Mouse (Mus musculus): Measurements from ENCODE around the gene Nol9.
A peak's percentile ranks its signal among the peaks of the same experiment; 100 is the strongest.
"Not testable (repeated sequence)": the region's sequence is repeated elsewhere in the genome, so short reads cannot be mapped to it uniquely, and the experiment has no call there.

The Nol9 gene

DNA sequence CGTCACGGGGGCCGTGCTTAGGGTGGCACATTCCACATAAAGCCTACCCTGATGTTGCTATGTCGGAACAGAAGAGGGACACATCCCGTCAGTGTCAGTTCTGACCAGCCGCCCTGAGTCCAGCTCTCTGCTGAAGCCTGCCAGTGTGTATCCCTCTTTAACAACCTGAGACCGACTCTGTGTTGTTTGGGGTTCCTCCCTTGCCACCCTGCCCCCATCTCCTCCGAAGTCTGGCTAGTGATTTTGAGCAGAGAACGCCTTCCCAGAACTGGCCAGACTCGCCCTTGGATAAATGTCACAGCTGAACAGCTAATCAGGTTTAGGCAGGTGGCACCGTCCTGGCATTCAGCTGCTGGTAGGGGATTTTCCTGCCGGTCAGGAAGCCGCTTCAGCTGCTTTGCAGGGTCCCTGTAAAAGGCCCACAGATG, 28.4 kb upstream of the Nol9 start:
- no peak for DNase-seq (ENCODE audit: low spot score in 2 of 2)

DNA sequence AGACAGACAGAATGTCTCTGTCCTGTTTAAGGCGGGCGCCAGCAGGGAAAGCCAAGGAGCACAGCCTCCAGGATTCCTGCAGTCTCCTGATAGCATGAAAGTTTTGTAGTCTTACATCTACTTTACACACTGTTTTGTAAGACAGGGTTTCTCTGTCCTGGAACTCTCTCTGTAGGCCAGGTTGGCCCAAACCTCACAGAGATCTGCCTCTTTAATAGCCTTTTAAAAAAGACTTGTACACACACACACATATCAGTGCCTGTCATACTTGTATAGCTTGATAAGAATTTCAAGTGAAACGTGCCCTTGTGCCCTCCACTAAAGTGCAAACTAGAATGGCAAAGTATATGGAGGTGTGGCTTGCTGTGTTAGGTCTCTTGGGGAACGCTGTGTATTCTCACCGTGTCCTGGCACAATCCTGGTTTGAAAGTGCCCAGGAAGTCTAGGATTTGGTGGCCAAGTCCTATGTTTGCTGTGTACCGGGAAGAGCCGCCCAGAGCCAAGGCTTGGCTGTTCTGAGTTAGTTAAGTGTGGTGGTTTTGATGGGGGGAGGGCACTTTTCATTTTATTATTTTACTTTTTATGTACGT, 27.9 kb upstream of the Nol9 start:
- DNase-seq (ENCODE audit: low spot score in 2 of 2): no peak

DNA sequence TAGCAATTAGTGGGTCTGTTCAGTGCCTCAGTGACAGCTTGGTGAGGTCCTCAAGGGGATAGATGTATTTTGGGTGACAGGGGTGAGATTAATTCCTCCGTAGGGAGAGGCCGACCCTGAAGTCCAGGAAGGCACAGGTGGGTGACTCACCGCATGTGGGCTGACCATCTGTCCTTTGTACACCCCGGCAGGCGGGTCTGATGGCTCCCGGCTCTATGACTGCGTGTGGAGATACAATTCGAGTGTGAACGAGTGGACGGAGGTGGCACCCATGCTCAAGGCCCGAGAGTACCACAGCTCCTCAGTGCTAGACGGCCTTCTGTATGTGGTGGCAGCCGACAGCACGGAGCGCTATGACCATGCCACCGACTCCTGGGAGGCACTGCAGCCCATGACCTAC, 27.0 kb upstream of the Nol9 start:
- DNase-seq (ENCODE audit: low spot score in 2 of 2): no peak

DNA sequence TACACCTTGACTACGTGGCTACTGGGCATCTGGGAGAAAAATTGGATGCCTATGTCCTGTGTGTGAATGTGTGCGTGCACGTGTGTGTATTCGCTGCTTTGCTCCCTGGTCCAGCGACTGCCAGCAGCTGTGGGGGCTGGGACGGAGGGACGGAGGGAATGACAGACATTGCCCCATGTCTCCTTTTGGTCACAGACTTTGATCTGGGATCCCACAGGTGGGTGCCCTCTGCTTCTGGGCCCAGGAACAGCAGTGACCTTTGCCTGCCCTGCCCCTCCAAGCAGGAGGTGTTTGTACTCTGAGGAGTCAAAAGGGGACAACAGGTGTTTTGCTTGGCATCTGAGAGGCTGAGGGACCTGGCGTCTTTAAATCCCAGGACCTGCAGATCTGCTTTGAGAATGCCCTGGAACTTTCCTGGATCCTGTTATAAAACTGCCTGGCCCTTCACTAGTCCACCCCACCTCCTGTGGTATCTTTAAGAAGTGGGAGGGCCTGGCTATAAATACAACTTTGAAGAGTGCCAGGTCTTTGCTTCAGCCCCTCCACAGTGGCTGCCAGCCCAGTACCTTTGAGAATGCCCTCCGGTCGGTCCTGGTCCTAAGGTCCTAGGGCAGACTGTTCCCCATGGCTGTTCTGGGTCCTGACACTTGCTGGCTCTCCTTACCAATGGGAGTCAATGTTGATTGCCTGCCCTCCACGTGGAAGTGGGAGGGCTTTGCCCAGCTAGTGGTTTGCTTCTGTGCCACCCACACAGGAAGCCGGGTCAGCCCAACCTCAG, 25.9 kb upstream of the Nol9 start:
- DNase-seq (ENCODE audit: low spot score in 2 of 2): no peak

DNA sequence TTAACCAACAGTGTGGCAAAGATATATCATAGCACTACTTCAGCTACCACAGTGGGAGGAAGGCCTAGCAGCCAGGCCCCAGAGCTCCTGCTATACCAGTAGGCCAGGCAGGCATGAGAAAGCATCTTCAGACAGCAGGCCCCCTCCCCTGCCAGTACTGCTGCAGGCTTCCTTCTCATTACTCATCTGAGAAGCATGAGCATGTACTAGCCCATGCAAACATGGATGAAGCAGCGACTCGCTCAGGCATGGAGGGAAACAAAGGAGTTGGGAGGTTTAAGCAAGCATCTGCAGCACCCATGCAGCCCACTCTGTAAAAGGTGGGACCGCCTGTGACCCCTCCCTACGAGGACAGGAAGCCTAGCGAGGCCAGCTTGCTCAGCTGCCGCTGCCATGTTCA, 20.0 kb upstream of the Nol9 start:
- DNase-seq (ENCODE audit: low spot score in 2 of 2): no peak

DNA sequence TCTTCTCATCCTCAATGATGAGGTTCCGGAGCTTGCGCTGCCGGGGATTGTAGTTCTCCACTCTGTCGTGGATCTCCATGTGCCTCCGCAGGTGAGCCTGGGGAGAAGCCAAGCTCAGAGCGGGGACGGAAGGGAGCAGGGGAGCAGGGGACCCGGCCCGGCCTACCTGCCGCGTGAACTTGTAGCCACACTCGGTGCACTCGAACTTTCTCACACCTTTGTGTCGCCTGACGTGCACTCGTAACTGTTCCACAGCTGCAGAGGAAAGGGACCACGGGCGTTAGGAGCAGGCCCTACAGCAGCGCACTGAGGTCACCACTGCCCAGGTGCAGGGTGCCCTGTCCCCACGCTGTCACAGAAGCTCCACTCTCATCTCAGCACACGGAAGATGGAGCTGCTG, 19.1 kb upstream of the Nol9 start:
- DNase-seq (ENCODE audit: low spot score in 2 of 2): no peak

DNA sequence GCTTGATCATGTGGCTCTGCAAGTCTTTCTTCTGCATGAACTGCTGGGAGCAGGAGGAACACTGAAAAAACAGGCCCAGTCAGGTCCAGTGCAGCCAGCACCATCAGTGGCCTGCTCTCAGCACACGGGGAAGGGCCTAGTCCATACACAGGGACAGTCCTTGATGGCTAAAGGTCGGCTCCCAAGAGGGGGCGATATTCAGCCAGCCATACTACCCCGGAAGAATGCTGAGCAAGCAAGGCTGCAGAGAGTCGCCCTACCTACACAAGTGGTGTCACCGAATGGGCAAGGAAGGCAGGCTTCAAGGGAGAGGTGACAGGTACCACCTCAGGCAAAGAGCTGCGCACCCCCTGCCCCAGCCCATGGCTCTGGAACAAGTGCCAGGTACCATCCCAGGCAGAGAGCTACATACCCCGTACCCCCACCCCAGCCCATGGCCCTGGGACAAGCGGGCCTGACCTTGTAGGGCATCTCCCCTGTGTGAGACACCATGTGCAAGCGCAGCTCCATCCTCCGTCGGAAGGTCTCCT, 17.5 kb upstream of the Nol9 start:
- no peak for DNase-seq (ENCODE audit: low spot score in 2 of 2)

DNA sequence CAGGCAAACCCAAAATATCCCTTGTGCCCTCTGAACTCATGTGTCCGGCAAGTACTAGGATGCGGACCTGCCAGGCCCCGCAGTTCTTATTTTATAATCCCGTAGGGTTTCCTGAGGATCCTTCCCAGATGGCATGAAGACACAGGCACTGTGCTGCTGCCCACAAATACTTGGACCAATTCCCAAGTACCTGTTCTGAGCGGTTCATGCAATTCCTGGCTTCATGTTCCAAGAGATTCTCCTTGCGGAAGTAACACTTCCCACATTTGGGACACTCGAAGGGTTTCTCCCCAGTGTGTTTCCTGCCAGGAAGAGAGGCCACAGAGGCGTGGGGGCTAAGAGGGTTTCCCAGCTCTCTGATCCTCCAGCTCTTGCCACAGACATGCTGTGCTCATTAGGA, 16.6 kb upstream of the Nol9 start:
- DNase-seq (ENCODE audit: low spot score in 2 of 2): peak; percentile 29 to 33

DNA sequence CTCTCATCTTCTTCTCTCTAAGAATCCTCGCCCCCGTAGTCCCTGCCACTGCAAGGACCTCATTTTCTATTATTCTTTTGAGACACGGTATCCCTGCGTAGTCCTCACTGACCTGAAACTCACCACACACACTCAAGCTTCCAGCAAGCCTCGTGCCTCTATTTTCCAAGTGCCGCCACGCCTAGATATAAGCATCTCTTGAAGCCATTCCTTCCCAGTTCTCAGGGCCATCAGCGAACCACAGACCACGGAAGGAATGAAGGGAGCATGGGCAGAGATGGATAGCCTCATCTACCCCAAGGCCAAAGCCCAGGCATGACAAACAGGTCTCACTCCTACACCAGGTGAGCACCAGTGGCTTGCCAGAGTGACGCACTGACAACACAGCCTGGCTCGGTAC, 14.6 kb upstream of the Nol9 start:
- no peak for DNase-seq (ENCODE audit: low spot score in 2 of 2)

DNA sequence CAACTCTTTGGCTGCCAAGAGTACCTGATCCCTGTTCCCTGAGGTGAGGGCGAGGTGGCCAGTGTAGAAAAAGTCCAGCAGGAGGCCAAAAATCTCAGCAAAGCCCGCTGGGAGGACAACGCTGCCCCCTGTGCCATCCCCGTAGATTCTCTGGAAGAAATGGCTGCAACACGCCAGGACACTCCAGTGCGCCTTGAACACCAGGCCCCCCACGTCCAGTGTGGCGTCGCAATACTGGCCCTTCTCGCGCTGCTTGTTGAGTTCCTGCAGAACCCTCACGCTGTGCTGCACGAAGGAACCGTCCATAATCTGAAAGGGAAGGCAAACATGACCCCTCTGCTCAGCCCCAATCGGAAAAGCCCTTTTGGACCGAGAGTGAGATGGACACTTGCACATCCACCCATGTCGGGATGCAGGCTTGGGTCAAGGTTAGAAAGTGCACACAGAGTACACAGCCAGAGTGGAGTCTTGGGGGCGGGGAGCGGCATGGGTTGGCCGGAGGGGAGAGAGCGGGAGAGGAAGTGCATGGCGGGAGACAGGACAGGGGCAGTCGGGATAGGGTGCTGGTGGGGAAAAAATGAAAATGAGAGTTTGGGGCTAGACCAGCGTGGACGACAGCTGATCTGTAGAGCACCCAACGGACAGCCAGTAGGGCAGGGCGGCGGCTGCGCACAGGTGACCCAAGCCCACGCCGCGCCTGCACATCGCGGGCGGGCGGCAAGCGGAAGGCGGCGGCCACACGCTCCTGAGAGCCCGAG, 12.2 kb upstream of the Nol9 start:
- DNase-seq (ENCODE audit: low spot score in 2 of 2): no peak

DNA sequence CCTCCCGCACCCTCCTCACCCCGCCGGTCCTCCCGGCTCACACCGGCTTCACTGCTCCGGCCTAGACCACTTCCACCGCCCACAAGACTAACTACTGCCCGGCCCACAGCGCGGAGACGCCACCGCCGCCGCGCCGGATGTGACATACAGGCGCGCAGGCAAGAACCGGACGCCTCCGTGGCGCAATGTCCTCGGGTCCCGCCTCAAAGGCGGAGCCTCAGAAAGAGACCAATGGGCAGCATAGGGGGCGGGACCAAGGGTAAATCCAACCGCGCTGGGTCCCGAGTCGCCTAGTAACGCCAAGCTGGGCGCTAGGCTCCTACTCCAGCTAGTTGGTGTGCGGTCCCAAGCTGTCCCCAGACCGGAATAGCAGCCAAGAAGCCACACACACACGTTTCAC, 11.6 kb upstream of the Nol9 start, which contains the start of gene Zbtb48:
TSS of gene Zbtb48 (minus strand) at position 148 of the 400 bp plus-strand sequence.
- peak; percentile 96 to 98 for DNase-seq (ENCODE audit: low spot score in 2 of 2)

DNA sequence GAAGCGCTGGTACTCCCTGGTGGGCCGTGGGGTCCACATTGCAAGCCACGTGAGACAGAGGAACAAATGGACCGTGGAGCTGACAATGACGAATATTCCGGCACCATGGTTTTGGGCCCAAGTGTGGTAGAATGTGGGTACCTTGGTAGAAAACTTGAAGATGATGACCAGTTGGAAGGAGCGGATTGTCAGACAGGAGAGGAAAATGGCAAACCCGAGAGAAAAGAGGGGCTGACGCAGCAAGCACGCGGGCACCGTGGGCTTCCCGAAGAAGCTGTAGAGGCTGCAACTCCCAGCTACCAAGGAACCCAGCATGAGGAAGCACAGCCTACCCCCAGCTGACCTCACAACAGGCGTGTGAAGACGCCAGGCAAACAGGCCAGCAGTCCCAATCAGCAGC, 10.7 kb upstream of the Nol9 start:
- no peak for DNase-seq (ENCODE audit: low spot score in 2 of 2)

DNA sequence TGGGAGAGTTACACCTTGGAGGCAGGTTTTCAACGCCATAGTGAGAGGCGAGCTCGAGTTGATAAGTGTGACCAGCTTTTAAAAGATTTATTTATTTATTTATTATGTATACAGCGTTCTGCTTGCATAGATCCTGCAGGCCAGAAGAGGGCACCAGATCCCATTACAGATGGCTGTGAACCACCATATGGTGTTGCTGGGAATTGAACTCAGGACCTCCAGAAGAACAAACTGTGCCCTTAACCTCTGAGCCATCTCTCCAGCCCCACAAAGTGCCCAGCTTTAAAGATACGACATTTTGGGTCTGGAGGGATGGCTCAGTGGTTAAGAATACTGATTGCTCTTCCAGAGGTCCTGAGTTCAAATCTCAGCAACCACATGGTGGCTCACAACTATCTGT, 10.0 kb upstream of the Nol9 start:
- DNase-seq (ENCODE audit: low spot score in 2 of 2): no peak

DNA sequence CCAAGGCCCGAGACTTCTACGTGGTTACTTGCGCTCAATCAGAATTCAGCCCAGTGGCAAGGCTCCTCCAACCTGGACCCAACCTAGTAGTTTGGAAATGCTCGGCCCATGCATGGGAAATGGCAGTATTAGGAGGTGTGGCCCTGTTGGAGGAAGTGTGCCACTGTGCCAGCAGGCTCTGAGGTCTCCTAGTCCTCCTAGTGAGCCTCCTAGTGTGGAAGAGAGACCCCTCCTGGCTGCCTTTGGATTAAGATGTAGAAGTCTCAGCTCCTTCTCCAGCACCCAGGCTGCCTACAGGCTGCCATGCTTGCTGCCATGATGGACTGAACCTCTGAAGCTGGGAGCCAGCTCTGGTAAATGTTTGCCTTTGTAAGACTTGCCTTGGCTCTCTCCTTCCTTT, 9.1 kb upstream of the Nol9 start:
- DNase-seq (ENCODE audit: low spot score in 2 of 2): no peak

DNA sequence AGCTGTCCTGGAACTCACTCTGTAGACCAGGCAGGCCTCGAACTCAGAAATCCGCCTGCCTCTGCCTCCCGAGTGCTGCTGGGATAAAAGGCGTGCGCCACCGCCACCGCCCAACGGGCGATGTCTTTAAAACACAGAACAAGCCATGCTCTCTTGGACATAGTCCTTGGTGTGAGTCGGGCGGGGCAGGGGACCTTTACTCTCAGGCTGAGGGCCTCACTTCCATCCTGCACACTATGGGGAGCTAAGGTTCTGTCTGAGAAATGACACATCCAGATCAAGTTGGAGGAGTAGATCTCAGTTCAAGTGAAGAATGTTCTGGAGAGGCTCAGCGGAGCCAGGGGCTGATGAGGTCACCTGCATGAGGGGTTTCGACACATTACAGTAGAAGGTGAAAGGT, 6.2 kb upstream of the Nol9 start:
- no peak for DNase-seq (ENCODE audit: low spot score in 2 of 2)

DNA sequence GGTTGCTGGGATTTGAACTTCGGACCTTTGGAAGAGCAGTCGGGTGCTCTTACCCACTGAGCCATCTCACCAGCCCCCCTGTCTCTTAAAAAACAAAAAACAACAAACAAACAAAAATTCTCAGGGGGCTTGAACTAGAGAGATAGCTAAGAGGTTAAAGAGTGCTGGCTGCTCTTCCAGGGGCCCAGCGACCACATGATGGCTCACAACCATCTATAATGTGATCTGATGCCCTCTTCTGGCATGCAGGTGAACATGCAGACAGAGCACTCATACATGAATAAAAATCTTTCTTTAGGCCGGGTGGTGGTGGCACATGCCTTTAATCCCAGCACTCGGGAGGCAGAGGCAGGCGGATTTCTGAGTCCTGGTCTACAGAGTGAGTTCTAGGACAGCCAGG, 2.7 kb upstream of the Nol9 start:
- not testable (repeated sequence) for DNase-seq (ENCODE audit: low spot score in 2 of 2)

DNA sequence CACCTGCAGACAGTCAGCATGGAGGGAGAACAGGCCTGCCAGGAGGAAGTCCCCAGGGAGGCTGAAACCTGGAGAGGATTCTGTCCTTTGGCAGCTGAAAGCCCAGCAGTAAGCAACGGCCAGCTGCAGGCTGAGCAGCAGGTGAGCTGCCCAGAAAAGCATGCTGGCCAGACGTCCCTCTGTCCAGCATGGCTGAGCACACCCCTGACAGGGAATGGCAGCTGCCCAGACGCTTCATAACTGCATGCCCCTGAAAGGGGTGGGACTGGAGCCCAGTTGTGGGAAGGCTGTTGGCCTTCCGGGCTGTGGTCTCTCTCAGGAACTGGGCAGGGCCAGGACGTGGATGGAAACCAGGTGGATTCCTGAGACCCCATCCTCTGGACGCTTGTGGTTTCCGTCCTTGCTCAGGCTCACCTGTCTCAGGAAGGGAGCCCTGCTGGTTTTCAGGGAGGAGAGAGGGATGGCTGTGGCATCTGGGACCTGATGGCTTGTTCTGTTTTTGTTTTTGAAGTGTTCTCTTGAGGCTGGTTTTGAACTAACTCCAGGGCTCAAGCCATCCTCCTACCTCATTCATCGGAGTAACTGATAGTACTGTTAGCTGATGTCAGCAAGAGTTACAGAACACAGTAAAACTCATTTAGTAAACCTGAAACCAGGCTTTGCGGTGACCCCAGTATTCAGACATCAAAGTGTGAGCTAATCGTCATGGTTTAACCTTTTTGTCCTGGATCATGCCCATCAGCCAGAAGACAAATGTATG, 716 bp upstream of the Nol9 start, which contains the start of gene Tas1r1:
TSS of gene Tas1r1 (minus strand) at position 344 of the 760 bp plus-strand sequence.
- DNase-seq (ENCODE audit: low spot score in 2 of 2): no peak

DNA sequence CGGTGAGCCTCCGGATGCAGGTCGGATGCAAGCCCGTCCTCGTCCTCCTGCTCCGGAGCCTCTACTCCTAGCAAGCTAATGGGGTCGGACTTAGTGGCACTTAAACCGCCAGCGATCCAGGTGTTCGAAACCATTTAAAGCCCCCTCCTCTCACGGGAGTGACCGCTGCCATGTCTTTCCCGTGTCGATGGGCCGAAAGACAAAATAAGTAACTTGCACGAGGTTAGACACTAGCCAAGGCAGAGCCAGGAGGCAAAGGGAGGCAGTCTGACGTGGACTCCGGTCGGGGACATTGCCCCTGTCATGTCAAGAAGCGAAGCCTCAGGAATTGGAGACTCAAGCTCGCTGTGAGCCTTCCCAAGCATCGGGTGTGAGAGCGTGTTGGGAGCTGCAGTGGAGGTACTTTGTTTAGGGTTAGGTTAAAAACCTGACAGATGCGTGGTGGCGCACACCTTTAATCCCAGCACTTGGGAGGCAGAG, 750 bp downstream of the Nol9 start:
- no peak for DNase-seq (ENCODE audit: low spot score in 2 of 2)

DNA sequence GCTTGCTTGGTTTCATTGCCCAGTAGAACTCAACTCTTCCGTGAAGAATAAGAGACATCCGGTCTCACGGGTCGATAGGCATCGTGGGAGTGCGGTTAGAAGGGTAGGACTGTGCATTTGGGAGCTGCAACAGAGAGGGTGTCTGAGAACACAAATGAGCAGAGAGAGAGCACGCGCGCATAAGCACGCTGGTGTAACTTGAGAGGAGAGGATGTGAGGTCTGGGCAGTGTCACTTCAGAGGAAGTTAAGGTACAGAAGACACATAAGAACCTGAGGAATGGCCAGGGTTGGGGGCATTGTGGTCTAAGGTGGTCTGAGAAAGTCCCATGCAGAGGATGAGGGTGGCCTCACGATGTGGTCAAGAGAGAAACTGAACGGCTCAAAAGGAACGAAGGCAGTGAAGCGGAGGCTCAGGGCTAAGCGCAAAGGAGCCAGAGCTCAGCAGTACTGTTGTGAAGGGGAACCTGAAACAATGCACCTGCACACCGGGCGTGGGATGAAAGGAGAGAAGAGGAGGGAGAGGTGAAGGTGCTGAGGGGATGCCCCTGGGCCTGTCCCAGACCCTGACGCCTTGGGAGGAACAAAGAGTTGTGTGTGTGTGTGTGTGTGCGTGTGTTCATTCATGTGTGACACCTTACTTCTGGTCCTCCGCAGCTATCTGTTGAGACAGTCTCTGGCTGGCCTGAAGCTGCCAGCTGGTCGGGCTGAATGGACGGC, 3.0 kb downstream of the Nol9 start:
- DNase-seq (ENCODE audit: low spot score in 2 of 2): no peak

DNA sequence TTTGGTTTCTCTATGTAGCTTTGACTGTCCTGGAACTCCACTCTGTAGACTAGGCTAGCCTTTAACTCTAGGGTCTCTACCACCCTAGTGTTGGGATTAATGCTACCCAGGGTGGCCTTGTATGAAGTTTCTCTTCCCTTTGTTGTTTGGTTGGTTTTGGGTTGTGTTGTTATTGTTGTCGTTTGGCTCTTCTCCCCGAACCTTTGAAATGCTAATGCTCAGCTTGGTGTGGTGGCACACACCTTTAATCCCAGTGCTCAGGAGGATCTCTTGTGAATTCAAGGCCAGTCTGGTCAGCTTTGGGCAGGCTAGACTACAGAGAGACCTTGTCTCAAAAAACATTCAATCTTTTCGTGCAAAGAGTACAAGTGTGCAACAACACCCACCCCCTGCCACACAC, 4.0 kb downstream of the Nol9 start:
- no peak for DNase-seq (ENCODE audit: low spot score in 2 of 2)

DNA sequence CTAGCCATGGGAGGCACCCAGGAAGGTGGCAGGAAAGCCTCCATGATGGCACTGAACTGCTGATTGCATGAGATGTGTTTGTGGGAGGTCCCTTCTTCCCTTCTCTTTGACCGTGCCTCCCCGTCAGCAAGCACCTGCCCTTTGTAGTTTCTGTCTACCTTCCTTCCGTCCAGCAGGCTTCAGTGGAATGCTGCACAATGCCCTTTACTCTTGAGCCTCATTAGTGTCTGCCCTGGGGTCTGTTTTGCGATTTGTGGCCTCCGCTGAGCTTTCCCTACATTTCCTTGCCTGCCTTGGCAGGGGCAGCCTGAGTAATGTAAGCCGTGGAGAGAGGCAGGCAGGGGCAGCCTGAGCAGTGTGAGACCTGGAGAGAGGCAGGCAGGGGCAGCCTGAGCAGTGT, 5.5 kb downstream of the Nol9 start:
- DNase-seq (ENCODE audit: low spot score in 2 of 2): no peak

Data from right cerebral cortex, adult 2 months (tissue).